Mouse (Mus musculus) lung, postnatal 10 days (tissue): ENCODE results near the gene Ptn.

Experiments
- DNase-seq: peaks from one replicate; pipeline ENCODE4 v3.0.0; 2021

Gene Ptn

GRCm38 (mm10) chr6:36809747-36810285 is at the start of gene Ptn:
Gene Ptn (minus strand): TSS chr6:36810220.
- DNase-seq = no peak

- DNase-seq = no peak
Measured at GRCm38 (mm10) chr6:36858258-36859041, 48.4 kb upstream of the Ptn start.

- no peak for DNase-seq
Measured at GRCm38 (mm10) chr6:36857627-36858257, 47.7 kb upstream of the Ptn start.

GRCm38 (mm10) chr6:36850422-36851129 is 40.6 kb upstream of the Ptn start:
- DNase-seq = peak; percentile 76

- no peak for DNase-seq
Measured at GRCm38 (mm10) chr6:36845288-36845687, 35.3 kb upstream of the Ptn start.

- DNase-seq = peak; percentile 3
Measured at GRCm38 (mm10) chr6:36844258-36844657, 34.2 kb upstream of the Ptn start.

- DNase-seq = no peak
Measured at GRCm38 (mm10) chr6:36843031-36843488, 33.0 kb upstream of the Ptn start.

GRCm38 (mm10) chr6:36842101-36842922 is 32.3 kb upstream of the Ptn start:
- DNase-seq = no peak

GRCm38 (mm10) chr6:36841701-36842100 is 31.7 kb upstream of the Ptn start:
- DNase-seq = no peak

GRCm38 (mm10) chr6:36841174-36841573 is 31.2 kb upstream of the Ptn start:
- no peak for DNase-seq

- DNase-seq = no peak
Measured at GRCm38 (mm10) chr6:36838747-36839146, 28.7 kb upstream of the Ptn start.

GRCm38 (mm10) chr6:36835351-36835750 is 25.3 kb upstream of the Ptn start:
- DNase-seq = no peak

- no peak for DNase-seq
Measured at GRCm38 (mm10) chr6:36834695-36835265, 24.8 kb upstream of the Ptn start.

- no peak for DNase-seq
Measured at GRCm38 (mm10) chr6:36832681-36833080, 22.7 kb upstream of the Ptn start.

- no peak for DNase-seq
Measured at GRCm38 (mm10) chr6:36832207-36832606, 22.2 kb upstream of the Ptn start.

GRCm38 (mm10) chr6:36830371-36830925 is 20.4 kb upstream of the Ptn start:
- no peak for DNase-seq

GRCm38 (mm10) chr6:36819784-36820050 is 9.7 kb upstream of the Ptn start:
- no peak for DNase-seq

GRCm38 (mm10) chr6:36819019-36819783 is 9.2 kb upstream of the Ptn start:
- peak; percentile 87 for DNase-seq

GRCm38 (mm10) chr6:36818281-36819018 is 8.4 kb upstream of the Ptn start:
- DNase-seq = no peak

- DNase-seq = no peak
Measured at GRCm38 (mm10) chr6:36816666-36817065, 6.6 kb upstream of the Ptn start.

GRCm38 (mm10) chr6:36815992-36816391 is 6.0 kb upstream of the Ptn start:
- peak; percentile 13 for DNase-seq
